Mouse (Mus musculus) megakaryocyte, embryonic 14.5 days (primary cell): ENCODE data around the gene Rad51b. TPM values are rescaled to one million over a fixed set of nuclear protein-coding genes. Genes with fewer than 3 reads are reported as not detected.

Experiments used
- H3K27me3 ChIP-seq: replicated peaks from 2 replicates; pipeline ENCODE3; 2012; ENCODE audit warnings: inconsistent platforms
- H3K36me3 ChIP-seq: replicated peaks from 2 replicates; pipeline ENCODE3; 2012; ENCODE audit warnings: low read length, inconsistent platforms, mixed read lengths
- H3K4me1 ChIP-seq: 2 replicates; pipeline ENCODE4 v1.6.1; 2012; ENCODE audit warnings: inconsistent platforms
- H3K4me3 ChIP-seq: replicated peaks from 2 replicates; pipeline ENCODE3; 2012; ENCODE audit warnings: moderate library complexity, mild to moderate bottlenecking, inconsistent platforms
- H3K9me3 ChIP-seq: 2 replicates; pipeline ENCODE4 v1.6.1; 2012; ENCODE audit warnings: inconsistent platforms
- FLI1 ChIP-seq: IDR thresholded peaks from 2 replicates; pipeline ENCODE4 v1.6.1; 2012; ENCODE audit warnings: low read length, inconsistent platforms, mixed read lengths
- GATA1 ChIP-seq: IDR thresholded peaks from 3 replicates; pipeline ENCODE4 v1.6.1; 2012; ENCODE audit warnings: mixed read lengths, low read length, inconsistent platforms, borderline replicate concordance
- polyA plus RNA-seq: library from polyadenylated mRNA; stranded (reverse); fragments of >175 nt; gene quantifications from 2 replicates; pipeline ENCODE4 v1.2.3, GENCODE M21; 2012; ENCODE audit warnings: low replicate concordance; ENCODE audit not compliant: insufficient read depth

Gene Rad51b
- polyA plus RNA-seq, 1 experiment: 0.30 TPM

GRCm38 (mm10) chr12:79686594-79687325 lies 389.7 kb downstream of the Rad51b start:
- Histone ChIP-seq H3K27me3 (no peaks in the 10 kb centered on the region), H3K4me3 (no peak overlapping the region), H3K9me3 (no peaks in the 10 kb centered on the region), H3K4me1 (peaks cover 21% of the 10 kb centered on the region), H3K36me3 (no peaks in the 10 kb centered on the region)
- no peak for TF ChIP-seq FLI1
- TF ChIP-seq GATA1: no peak

- Histone ChIP-seq H3K9me3 (no peaks in the 10 kb centered on the region), H3K4me1 (peaks cover 31% of the 10 kb centered on the region), H3K36me3 (no peaks in the 10 kb centered on the region), H3K27me3 (no peaks in the 10 kb centered on the region), H3K4me3 (no peak overlapping the region)
- TF ChIP-seq FLI1: no peak
- TF ChIP-seq GATA1: no peak
Observed at GRCm38 (mm10) chr12:79687683-79688386, 390.8 kb downstream of the Rad51b start.

GRCm38 (mm10) chr12:79689299-79689698 lies 392.2 kb downstream of the Rad51b start:
- no peak overlapping the region for H3K4me3 ChIP-seq
- peaks cover 36% of the 10 kb centered on the region for H3K4me1 ChIP-seq
- H3K27me3 ChIP-seq: no peaks in the 10 kb centered on the region
- TF ChIP-seq GATA1: no peak
- no peak for TF ChIP-seq FLI1
- no peaks in the 10 kb centered on the region for H3K36me3 ChIP-seq
- no peaks in the 10 kb centered on the region for H3K9me3 ChIP-seq

- Histone ChIP-seq H3K4me1 (peaks cover 27% of the 10 kb centered on the region), H3K4me3 (no peak overlapping the region), H3K36me3 (no peaks in the 10 kb centered on the region), H3K27me3 (no peaks in the 10 kb centered on the region), H3K9me3 (no peaks in the 10 kb centered on the region)
- TF ChIP-seq FLI1 (no peak), GATA1 (no peak)
Observed at GRCm38 (mm10) chr12:79691929-79692862, 395.1 kb downstream of the Rad51b start.

GRCm38 (mm10) chr12:79695832-79696434 lies 398.9 kb downstream of the Rad51b start:
- no peaks in the 10 kb centered on the region for H3K36me3 ChIP-seq
- no peaks in the 10 kb centered on the region for H3K9me3 ChIP-seq
- peaks cover 15% of the 10 kb centered on the region for H3K4me1 ChIP-seq
- H3K27me3 ChIP-seq: no peaks in the 10 kb centered on the region
- no peak overlapping the region for H3K4me3 ChIP-seq
- TF ChIP-seq FLI1 (no peak), GATA1 (no peak)

GRCm38 (mm10) chr12:79703555-79703954 lies 406.5 kb downstream of the Rad51b start:
- TF ChIP-seq GATA1 (no peak), FLI1 (no peak)
- Histone ChIP-seq H3K36me3 (no peaks in the 10 kb centered on the region), H3K4me3 (no peak overlapping the region), H3K4me1 (no peaks in the 10 kb centered on the region), H3K9me3 (peaks cover 4% of the 10 kb centered on the region), H3K27me3 (peaks cover 6% of the 10 kb centered on the region)

- TF ChIP-seq FLI1 (no peak), GATA1 (no peak)
- Histone ChIP-seq H3K4me3 (no peak overlapping the region), H3K27me3 (peaks cover 6% of the 10 kb centered on the region), H3K4me1 (no peaks in the 10 kb centered on the region), H3K36me3 (no peaks in the 10 kb centered on the region), H3K9me3 (peaks cover 4% of the 10 kb centered on the region)
Observed at GRCm38 (mm10) chr12:79705501-79706266, 408.6 kb downstream of the Rad51b start.

GRCm38 (mm10) chr12:79707565-79708422 lies 410.7 kb downstream of the Rad51b start:
- Histone ChIP-seq H3K4me3 (no peak overlapping the region), H3K36me3 (no peaks in the 10 kb centered on the region), H3K4me1 (0 out of 2 replicates have a peak, but pooled peaks cover 3% of the 10 kb centered on the region), H3K9me3 (no peaks in the 10 kb centered on the region), H3K27me3 (peaks cover 6% of the 10 kb centered on the region)
- TF ChIP-seq FLI1: no peak
- TF ChIP-seq GATA1: no peak
